Mouse (Mus musculus) stomach, postnatal 0 days (tissue): Measurements from ENCODE around the gene Utp3.

ENCODE experiments used
- CTCF ChIP-seq: IDR thresholded peaks from 2 replicates; pipeline ENCODE4 v1.5.1; 2016; ENCODE audit warnings: antibody characterized with exemption, low read depth, mild to moderate bottlenecking, moderate library complexity
- EP300 ChIP-seq: optimal IDR thresholded peaks from 2 replicates; pipeline ENCODE3; 2016; ENCODE audit warnings: antibody characterized with exemption

DNA sequence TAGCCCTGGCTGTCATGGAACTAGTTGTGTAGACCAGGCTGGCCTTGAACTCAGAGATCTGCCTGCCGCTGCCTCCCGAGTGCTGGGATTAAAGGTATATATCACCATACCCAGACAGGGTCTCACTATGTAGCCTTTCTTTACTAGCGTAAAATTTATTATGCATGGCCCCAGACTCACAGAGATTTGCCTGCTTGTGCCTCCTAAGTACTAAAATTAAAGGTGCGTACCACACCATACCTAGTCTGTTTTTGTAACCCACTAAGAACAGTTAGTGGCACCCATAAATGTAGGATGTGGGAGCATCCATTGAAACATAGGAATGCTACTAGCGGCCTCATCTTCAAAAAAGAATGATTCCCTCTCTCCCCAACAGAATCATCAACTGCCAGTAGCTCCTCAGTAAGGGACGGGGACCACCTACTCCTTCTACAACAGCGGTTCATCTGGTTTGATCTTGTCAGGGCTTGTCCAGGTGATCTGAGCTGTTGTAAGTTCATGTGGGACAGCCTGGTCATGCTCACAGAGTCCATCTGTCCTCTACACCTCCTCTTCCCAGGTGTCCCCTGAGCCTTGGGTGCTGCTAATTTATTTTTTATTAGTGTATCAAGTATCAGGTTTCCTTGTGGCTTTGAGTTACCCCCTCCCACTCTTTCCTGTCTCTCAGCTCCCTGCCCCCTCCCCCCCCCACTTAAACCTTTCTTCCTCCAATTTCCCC is 50.5 kb downstream of the Utp3 start:
- TF ChIP-seq CTCF (no peak), EP300 (no peak)
